Mouse (Mus musculus) midbrain, embryonic 11.5 days (tissue): ENCODE measurements around the gene Agl. TPM values are rescaled to one million over a fixed set of nuclear protein-coding genes. Genes with fewer than 3 reads are reported as not detected.

Source experiments
- ATAC-seq: fragments of 200-750 bp; cut with Nextera tagmentation; 2 replicates; pipeline ENCODE4 v1.8.0; 2017; ENCODE audit warnings: moderate TSS enrichment, moderate library complexity; ENCODE audit not compliant: low FRiP score
- DNase-seq: peaks from one replicate; pipeline ENCODE4 v3.0.0; 2015; ENCODE audit warnings: low spot score; ENCODE audit errors: missing footprints
- H3K27ac ChIP-seq: fragments of 300-500 bp; sonication (generic); 2 replicates; pipeline ENCODE4 v1.5.1; 2014; ENCODE audit warnings: low read depth, low read length
- H3K27me3 ChIP-seq: fragments of 300-500 bp; sonication (generic); 2 replicates; pipeline ENCODE4 v1.6.1; 2014; ENCODE audit warnings: mild to moderate bottlenecking, low read length, moderate library complexity, mixed read lengths; ENCODE audit not compliant: control insufficient read depth, insufficient read depth
- H3K36me3 ChIP-seq: fragments of 300-500 bp; sonication (generic); 2 replicates; pipeline ENCODE4 v1.6.1; 2014; ENCODE audit warnings: mild to moderate bottlenecking, low read length, moderate library complexity, mixed read lengths; ENCODE audit not compliant: control insufficient read depth, insufficient read depth
- H3K4me1 ChIP-seq: fragments of 300-500 bp; sonication (generic); 2 replicates; pipeline ENCODE4 v1.6.1; 2014; ENCODE audit warnings: low read length; ENCODE audit not compliant: control insufficient read depth, insufficient read depth
- H3K4me2 ChIP-seq: fragments of 300-500 bp; sonication (generic); 2 replicates; pipeline ENCODE4 v1.6.1; 2014; ENCODE audit warnings: mild to moderate bottlenecking, moderate library complexity
- H3K4me3 ChIP-seq: fragments of 300-500 bp; sonication (generic); 2 replicates; pipeline ENCODE4 v1.5.1; 2014; ENCODE audit warnings: low read depth, low read length
- H3K9ac ChIP-seq: fragments of 300-500 bp; sonication (generic); 2 replicates; pipeline ENCODE4 v1.6.1; 2014; ENCODE audit warnings: low read length
- H3K9me3 ChIP-seq: fragments of 300-500 bp; sonication (generic); 2 replicates; pipeline ENCODE4 v1.6.1; 2016; ENCODE audit warnings: low read length; ENCODE audit not compliant: control insufficient read depth
- WGBS: fragments of 180-500 bp; shearing (Covaris S2); extraction: QIAGEN DNeasy Blood & Tissue Kit; methylation state at CpG from one replicate; pipeline ENCODE4 v1.1.7; 2014; 5-methylcytosine and 5-hydroxymethylcytosine counted together
- polyA plus RNA-seq: library from polyadenylated mRNA; unstranded; fragments of >200 nt; fragmentation: Nextera tagmentation; extraction: Ambion mirVana; gene quantifications from 2 replicates; pipeline ENCODE4 v1.2.1, GENCODE M21; 2014

Gene Agl
- polyA plus RNA-seq, 1 experiment from 2014 or later = 14.1 TPM

DNA sequence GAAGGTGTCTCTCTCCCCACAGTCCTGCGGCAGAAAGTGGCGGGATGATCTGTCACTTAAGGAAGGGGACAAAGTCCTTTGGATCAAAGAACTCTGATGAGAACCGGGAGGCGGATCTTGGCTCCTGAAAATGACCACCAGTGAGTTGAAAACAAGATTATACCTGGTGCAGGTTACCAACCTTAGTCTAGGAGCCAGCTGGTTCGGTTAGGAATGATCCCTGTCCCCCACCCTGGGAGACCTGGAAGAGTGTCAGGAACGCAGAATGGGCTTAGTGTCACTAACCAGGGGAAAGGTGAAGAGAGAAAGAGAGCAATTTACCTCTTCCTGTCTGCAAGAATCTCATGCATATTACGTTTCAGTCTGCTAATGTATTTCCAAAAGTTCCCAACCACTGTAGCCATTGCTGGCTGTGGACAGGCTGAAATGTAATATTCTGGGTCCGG, 95.5 kb downstream of the Agl start, which contains the start of gene Slc35a3:
Slc35a3 (minus strand) TSS at position 396 of the 446 bp plus-strand sequence.
- Histone ChIP-seq H3K4me1 (peaks cover 4% of the 10 kb centered on the region; the same call in 1 of the 2 replicates), H3K36me3 (no peaks in the 10 kb centered on the region), H3K9ac (peak within 1 kb of the TSS; percentile 91), H3K9me3 (no peaks in the 10 kb centered on the region), H3K27ac (peak within 1 kb of the TSS; percentile 35; the same call in 1 of the 2 replicates), H3K27me3 (0 out of 2 replicates have a peak, but pooled peaks cover 4% of the 10 kb centered on the region), H3K4me3 (peak within 1 kb of the TSS; percentile 85), H3K4me2 (peak within 1 kb of the TSS; percentile 79)
- WGBS = 4% methylated on average over 8 of the region's 8 CpGs
- peak; percentile 20; the same call in 1 of the 2 replicates for ATAC-seq
- DNase-seq = no peak

DNA sequence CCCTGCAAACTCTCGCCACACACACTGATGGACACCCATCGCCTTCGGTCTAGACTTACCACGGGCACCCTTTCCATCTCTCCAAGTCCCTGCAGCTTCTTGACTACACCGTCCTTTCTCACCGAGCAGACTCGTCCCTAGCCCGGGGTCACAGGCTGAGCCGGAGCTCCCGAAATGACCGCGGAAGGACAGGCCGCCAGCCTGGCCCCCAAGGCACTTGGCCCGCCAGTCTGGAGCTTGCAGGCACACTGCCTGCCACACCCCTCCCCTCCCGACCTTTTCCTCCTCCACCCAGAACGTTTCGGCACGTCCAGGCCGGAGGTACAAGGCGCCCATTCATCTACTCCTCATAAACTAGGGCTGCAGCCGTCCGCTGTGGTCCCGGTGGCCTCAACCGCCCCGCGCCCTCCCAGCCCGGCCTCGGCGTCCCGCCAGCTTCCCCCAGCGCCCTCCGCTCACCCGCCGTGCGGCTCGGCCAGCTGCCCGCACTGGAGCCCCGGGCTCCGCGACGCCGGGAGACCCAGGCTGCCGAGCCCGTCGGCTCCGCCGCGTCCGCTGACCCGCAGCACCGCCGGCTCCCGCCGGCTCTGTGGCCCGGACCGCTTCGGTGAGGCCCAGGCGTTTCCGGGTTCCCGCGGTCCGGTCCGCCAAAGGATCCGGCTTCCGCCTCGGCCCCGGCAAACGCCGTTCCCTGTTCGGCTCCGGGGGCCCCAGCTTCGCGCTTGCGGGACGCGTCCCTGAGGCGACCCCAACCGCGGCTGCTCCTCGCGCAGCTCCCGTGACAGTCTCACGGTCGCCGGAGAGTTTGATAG, 96.1 kb downstream of the Agl start:
- ATAC-seq = peak; percentile 89
- Histone ChIP-seq H3K9ac (peak overlapping the region; percentile 91), H3K27ac (peak overlapping the region; percentile 35; the same call in 1 of the 2 replicates), H3K36me3 (no peaks in the 10 kb centered on the region), H3K4me3 (peak overlapping the region; percentile 85), H3K27me3 (0 out of 2 replicates have a peak, but pooled peaks cover 4% of the 10 kb centered on the region), H3K4me2 (peak overlapping the region; percentile 79), H3K9me3 (no peaks in the 10 kb centered on the region), H3K4me1 (peaks cover 4% of the 10 kb centered on the region; the same call in 1 of the 2 replicates)
- WGBS = under 1% methylated on average over 85 of the region's 85 CpGs
- DNase-seq = peak; percentile 97

DNA sequence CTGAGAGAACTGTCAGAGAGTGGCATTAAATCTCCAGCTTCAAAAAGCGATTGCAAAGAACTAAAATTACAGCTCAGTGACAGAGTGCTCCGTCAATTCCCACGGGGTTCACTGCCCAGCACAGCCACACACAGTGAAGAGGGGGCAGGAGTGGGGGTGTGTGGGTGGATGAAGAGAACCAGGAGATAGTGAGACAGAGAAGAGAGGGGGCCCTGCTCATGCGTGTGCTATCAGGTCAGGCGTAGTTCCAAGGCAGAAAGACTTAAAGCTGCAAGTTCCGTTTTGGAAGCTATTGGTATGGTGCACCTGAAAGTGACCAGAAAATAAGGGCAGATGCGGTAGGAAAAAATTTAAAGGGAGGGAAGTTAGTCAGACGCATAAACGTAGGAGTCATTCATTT, 97.0 kb downstream of the Agl start:
- WGBS = 65% methylated on average over 9 of the region's 9 CpGs
- DNase-seq (no peak), ATAC-seq (no peak)
- Histone ChIP-seq H3K4me1 (peaks cover 4% of the 10 kb centered on the region; the same call in 1 of the 2 replicates), H3K9me3 (no peaks in the 10 kb centered on the region), H3K4me3 (peak overlapping the region; percentile 85), H3K27me3 (0 out of 2 replicates have a peak, but pooled peaks cover 4% of the 10 kb centered on the region), H3K36me3 (no peaks in the 10 kb centered on the region), H3K27ac (no peak overlapping the region), H3K9ac (no peak overlapping the region), H3K4me2 (peak overlapping the region; percentile 79)

DNA sequence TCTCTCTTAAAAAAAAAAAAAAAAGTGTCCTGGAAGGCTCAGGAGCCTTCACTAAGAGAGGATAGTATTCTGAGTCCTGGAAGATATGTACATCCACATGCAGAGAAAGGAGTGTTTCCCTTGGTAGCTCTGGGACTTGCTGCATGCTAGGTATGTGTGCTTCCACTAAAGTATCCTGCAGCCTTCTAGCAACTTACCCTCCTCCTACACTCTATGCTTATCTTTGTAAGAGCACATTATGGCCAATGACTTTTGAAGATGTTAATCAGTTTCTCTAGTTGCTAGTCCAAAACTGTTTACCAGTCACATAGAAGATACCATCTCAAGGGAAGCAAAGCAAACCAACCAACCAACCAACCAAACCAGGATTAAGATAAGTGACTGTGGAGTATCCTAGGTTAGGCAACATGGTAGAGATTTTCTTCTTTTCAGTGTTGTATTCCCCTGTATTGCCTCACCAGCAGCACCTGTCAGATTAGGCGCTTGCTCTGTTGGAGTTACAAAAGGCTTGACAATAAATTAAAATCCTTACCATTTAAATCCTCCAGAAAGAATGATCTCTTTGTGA, 102.2 kb downstream of the Agl start:
- H3K9me3 ChIP-seq = no peaks in the 10 kb centered on the region
- no peaks in the 10 kb centered on the region for H3K27me3 ChIP-seq
- H3K4me2 ChIP-seq = no peak overlapping the region
- H3K36me3 ChIP-seq = no peaks in the 10 kb centered on the region
- no peak overlapping the region for H3K27ac ChIP-seq
- ATAC-seq (no peak), DNase-seq (no peak)
- H3K4me1 ChIP-seq = no peaks in the 10 kb centered on the region
- no peak overlapping the region for H3K4me3 ChIP-seq
- WGBS = 79% methylated on average over 1 of the region's 1 CpGs
- no peak overlapping the region for H3K9ac ChIP-seq

DNA sequence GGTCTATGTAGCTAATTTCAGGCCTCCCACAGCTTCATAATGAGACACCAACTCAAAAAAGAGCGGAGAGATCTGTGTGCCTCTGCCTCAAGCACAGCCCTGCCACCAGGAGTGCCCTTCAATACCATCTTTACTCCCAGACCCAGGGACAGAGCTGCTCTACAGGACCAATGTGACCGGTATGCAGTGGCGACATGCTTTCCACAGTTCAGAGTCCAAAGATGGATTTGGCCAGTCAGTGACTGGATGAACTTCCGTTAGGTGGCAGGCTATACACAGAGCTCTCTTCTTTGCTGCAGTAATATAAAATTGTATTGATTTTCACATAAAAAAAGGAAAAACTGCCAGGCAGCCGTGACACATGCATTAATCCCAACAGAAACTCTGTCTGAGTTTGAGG, 104.1 kb downstream of the Agl start:
- no peak for ATAC-seq

DNA sequence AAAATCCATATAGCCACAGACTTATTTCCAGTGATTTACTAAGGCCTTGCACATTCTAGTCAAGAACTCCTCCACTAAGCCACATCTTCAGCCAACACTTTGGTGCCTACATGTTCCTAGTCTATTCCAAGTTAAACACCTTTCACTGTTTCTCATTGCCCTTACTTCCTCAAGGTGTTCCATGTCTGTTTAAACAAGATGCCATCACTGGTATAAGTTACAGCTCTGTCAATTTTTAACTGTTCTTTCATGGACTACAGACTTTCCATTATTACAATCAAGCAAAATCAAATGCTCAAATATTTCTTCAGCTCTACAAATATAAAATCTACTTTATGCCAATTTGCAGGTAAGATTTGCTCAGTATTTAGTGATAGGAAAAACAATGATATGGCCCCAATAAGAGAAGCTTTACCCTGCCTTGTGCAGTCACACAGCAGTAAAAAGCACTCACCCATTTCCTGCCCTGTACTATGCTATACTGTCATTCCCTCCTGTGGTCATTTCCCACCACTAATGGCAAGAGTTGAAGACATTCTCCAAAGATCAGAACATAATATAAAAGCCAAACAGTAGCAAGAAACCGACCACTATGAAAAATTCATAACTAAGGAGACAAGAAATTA, 105.2 kb downstream of the Agl start:
- ATAC-seq = no peak
- H3K36me3 ChIP-seq = no peaks in the 10 kb centered on the region

More for the DNA sequence above, 104.1 kb downstream of the Agl start:
- 89% methylated on average over 5 of the region's 5 CpGs for WGBS
- Histone ChIP-seq H3K9me3 (no peaks in the 10 kb centered on the region), H3K36me3 (no peaks in the 10 kb centered on the region), H3K4me3 (no peak overlapping the region), H3K27me3 (no peaks in the 10 kb centered on the region), H3K4me1 (no peaks in the 10 kb centered on the region), H3K4me2 (no peak overlapping the region), H3K9ac (no peak overlapping the region), H3K27ac (no peak overlapping the region)
- no peak for DNase-seq

DNA sequence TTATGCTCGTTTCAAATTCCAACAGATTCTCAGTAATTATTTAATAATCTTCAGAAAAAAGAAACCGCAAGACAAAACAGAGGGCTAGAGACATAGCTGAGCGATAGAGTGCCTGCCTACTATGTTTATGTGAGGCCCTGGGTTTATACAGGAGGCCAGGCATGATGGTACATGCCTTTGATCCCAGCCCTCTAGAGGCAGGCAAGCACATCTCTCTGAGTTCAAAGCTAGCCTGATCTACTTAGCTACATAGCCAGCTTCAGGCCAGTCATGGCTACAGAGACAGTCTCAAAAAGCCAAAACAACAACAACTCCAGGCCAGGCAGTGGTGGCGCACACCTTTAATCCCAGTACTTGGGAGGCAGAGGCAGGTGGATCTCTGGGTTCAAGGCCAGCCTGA, 106.4 kb downstream of the Agl start:
- no peaks in the 10 kb centered on the region for H3K36me3 ChIP-seq
- no peaks in the 10 kb centered on the region for H3K27me3 ChIP-seq
- H3K9me3 ChIP-seq = no peaks in the 10 kb centered on the region
- WGBS = 95% methylated on average over 4 of the region's 4 CpGs
- H3K4me2 ChIP-seq = no peak overlapping the region
- H3K4me3 ChIP-seq = no peak overlapping the region
- no peak overlapping the region for H3K9ac ChIP-seq
- no peak for ATAC-seq
- no peak overlapping the region for H3K27ac ChIP-seq
- no peak for DNase-seq
- no peaks in the 10 kb centered on the region for H3K4me1 ChIP-seq

More for the DNA sequence above, 105.2 kb downstream of the Agl start:
- Histone ChIP-seq H3K27me3 (no peaks in the 10 kb centered on the region), H3K27ac (no peak overlapping the region), H3K9ac (no peak overlapping the region), H3K4me1 (no peaks in the 10 kb centered on the region), H3K9me3 (no peaks in the 10 kb centered on the region), H3K4me2 (no peak overlapping the region), H3K4me3 (no peak overlapping the region)
- no peak for DNase-seq
- 82% methylated on average over 1 of the region's 1 CpGs for WGBS

DNA sequence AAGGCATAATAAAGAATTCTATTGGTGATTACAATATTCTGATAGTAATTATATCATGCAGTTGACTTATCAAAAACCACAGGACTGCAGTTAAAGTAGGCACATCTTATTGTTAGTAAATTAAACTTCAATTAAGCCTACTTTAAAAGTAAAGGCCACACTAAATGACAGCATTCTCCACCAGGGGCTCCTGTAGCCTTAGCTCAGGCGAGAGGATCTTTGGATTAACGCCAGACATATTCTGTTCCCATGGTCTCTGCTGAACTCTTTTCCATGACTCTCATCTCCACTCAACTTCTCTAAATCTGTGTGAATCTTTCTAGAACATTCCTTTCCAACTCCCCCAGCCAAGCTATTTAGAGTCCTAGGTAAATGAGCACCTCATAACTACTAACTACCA, 109.2 kb downstream of the Agl start:
- WGBS = 84% methylated on average over 2 of the region's 2 CpGs
- H3K4me2 ChIP-seq = no peak overlapping the region
- DNase-seq = no peak
- no peaks in the 10 kb centered on the region for H3K27me3 ChIP-seq
- no peak overlapping the region for H3K9ac ChIP-seq
- ATAC-seq = no peak
- no peak overlapping the region for H3K4me3 ChIP-seq
- no peaks in the 10 kb centered on the region for H3K36me3 ChIP-seq
- H3K27ac ChIP-seq = no peak overlapping the region
- no peaks in the 10 kb centered on the region for H3K4me1 ChIP-seq
- no peaks in the 10 kb centered on the region for H3K9me3 ChIP-seq

DNA sequence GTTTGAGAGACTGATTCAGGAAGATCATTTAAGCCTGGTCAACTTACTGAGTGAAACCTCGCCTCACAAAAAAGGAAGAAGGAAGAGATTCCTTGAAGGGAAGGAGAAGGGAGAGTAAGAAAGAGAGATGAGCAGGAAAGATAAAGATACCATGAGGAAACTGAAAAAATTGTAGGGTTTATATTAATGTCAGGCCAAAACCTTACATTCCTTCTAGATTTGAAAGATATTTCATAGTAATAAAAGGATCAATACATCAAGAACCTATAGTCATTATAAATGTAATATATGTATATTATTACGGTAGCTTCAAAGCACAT, 112.3 kb downstream of the Agl start:
- Histone ChIP-seq H3K27me3 (no peaks in the 10 kb centered on the region), H3K27ac (no peak overlapping the region), H3K36me3 (no peaks in the 10 kb centered on the region), H3K9me3 (no peaks in the 10 kb centered on the region), H3K4me2 (no peak overlapping the region), H3K9ac (no peak overlapping the region), H3K4me1 (no peaks in the 10 kb centered on the region), H3K4me3 (no peak overlapping the region)
- DNase-seq (no peak), ATAC-seq (no peak)
- 91% methylated on average over 2 of the region's 2 CpGs for WGBS
